Mouse (Mus musculus) neural tube, embryonic 13.5 days (tissue): ENCODE measurements around the gene Robo1. TPM values are rescaled to one million over a fixed set of nuclear protein-coding genes. Genes with fewer than 3 reads are reported as not detected.

Source experiments
- ATAC-seq: fragments of 200-750 bp; cut with Nextera tagmentation; 2 replicates; pipeline ENCODE4 v1.8.0; 2017; ENCODE audit warnings: low read depth, mild to moderate bottlenecking, moderate TSS enrichment, moderate library complexity
- H3K27ac ChIP-seq: fragments of 300-500 bp; sonication (generic); replicated peaks from 2 replicates; pipeline ENCODE4 v1.5.1; 2015; ENCODE audit warnings: moderate library complexity, mild to moderate bottlenecking, inconsistent platforms
- H3K27me3 ChIP-seq: fragments of 300-500 bp; sonication (generic); 2 replicates; pipeline ENCODE4 v1.6.1; 2015; ENCODE audit warnings: mild to moderate bottlenecking, inconsistent platforms
- H3K36me3 ChIP-seq: fragments of 300-500 bp; sonication (generic); 2 replicates; pipeline ENCODE4 v1.6.1; 2015; ENCODE audit warnings: mild to moderate bottlenecking, inconsistent platforms
- H3K4me1 ChIP-seq: fragments of 300-500 bp; sonication (generic); replicated peaks from 2 replicates; pipeline ENCODE4 v1.6.1; 2015; ENCODE audit warnings: inconsistent platforms
- H3K4me2 ChIP-seq: fragments of 300-500 bp; sonication (generic); 2 replicates; pipeline ENCODE4 v1.6.1; 2015; ENCODE audit warnings: inconsistent platforms, mild to moderate bottlenecking, moderate library complexity
- H3K4me3 ChIP-seq: fragments of 300-500 bp; sonication (generic); 2 replicates; pipeline ENCODE4 v1.5.1; 2015; ENCODE audit warnings: mild to moderate bottlenecking, inconsistent platforms
- H3K9ac ChIP-seq: fragments of 300-500 bp; sonication (generic); 2 replicates; pipeline ENCODE4 v1.6.1; 2015; ENCODE audit warnings: moderate library complexity, mild to moderate bottlenecking, inconsistent platforms
- H3K9me3 ChIP-seq: fragments of 300-500 bp; sonication (generic); 2 replicates; pipeline ENCODE4 v1.6.1; 2016; ENCODE audit warnings: inconsistent platforms
- WGBS: fragments of 180-500 bp; shearing (Covaris S2); methylation state at CpG from one replicate; pipeline ENCODE4 v1.1.7; 2015; 5-methylcytosine and 5-hydroxymethylcytosine counted together
- polyA plus RNA-seq: library from polyadenylated mRNA; unstranded; fragments of >200 nt; fragmentation: Nextera tagmentation; extraction: Ambion mirVana; gene quantifications from 2 replicates; pipeline ENCODE4 v1.2.1, GENCODE M21; 2015

The Robo1 gene
- polyA plus RNA-seq, 1 experiment from 2014 or later, result 44.1 TPM

DNA sequence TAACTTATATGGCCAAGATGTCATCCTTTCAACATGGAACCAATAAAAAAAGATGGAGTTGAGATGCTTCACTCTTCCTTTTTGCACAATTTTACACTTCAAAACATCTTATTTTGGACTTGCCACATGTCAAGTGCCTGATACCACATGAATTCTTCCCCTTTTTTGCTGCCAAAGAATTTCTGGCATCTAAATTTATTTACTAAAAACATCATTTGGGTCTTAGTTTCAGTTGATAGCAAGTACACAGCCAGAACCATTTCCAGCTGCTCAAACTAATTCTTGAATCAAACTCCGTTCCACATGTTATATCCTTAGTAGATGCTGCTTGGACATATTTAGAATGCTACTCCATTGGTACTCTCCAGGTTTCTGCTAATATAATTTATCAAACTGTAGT lies 267.1 kb downstream of the Robo1 start:
- WGBS, result 94% methylated on average over 1 of the region's 1 CpGs
- Histone ChIP-seq H3K9ac (no peak overlapping the region), H3K27ac (no peak overlapping the region), H3K4me1 (no peaks in the 10 kb centered on the region; the same call in 1 of the 2 replicates), H3K36me3 (no peaks in the 10 kb centered on the region), H3K4me3 (no peak overlapping the region), H3K9me3 (no peaks in the 10 kb centered on the region), H3K4me2 (no peak overlapping the region), H3K27me3 (no peaks in the 10 kb centered on the region)
- no peak for ATAC-seq

DNA sequence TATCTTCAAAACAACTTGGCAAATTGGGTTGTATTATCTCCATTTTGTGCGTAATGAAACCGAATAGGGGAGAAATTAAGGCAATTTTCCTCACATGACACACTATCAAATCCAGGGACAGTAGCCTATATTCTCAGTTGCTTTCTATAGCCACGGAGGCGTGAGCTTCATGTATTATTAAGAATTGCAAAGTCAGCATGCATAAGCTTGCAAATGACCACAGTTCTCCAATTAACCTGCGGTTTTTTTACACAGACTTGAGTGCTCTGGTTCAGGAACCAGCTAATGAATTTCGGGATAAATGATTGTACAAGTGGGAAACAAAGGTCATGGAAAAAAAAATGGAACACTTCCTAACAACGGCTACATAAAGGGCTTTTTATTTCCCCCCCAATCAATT lies 268.9 kb downstream of the Robo1 start:
- Histone ChIP-seq H3K9me3 (no peaks in the 10 kb centered on the region), H3K4me2 (no peak overlapping the region), H3K36me3 (no peaks in the 10 kb centered on the region), H3K4me3 (no peak overlapping the region), H3K9ac (no peak overlapping the region), H3K27me3 (no peaks in the 10 kb centered on the region), H3K4me1 (no peaks in the 10 kb centered on the region; the same call in 1 of the 2 replicates), H3K27ac (no peak overlapping the region)
- ATAC-seq, result no peak
- 58% methylated on average over 7 of the region's 7 CpGs for whole genome bisulfite sequencing

DNA sequence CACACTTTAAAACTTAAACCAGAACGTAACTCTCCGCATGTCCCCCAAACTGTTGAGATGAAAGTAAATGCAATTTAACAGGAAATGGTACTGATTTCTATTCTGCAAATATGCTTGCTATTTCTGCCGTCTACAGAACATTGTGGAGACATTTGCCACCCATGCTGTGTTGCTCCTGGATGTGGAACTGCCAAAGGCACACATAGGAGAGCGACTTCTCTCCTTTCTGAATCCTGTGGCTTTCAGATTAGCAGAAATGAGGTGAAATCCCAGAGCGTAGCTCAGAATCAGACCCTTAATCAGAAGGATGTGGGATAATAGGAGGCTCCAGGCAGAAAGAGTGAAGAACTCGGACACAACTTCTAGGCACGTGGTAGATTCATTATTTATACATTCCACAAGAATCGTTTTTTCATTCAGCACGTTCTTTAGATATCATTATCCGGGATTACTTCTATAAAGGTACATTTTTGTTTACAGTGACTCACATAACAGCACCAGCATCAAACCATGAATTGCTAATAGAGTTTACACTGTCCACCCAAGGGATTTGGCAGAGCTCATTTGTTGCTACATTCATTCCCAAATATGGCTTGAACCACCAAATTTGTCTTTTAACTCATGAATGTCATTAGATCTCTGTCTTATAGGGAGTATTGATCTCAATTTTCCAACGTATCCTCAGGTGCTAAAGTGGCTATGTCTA lies 276.5 kb downstream of the Robo1 start:
- no peak for ATAC-seq

DNA sequence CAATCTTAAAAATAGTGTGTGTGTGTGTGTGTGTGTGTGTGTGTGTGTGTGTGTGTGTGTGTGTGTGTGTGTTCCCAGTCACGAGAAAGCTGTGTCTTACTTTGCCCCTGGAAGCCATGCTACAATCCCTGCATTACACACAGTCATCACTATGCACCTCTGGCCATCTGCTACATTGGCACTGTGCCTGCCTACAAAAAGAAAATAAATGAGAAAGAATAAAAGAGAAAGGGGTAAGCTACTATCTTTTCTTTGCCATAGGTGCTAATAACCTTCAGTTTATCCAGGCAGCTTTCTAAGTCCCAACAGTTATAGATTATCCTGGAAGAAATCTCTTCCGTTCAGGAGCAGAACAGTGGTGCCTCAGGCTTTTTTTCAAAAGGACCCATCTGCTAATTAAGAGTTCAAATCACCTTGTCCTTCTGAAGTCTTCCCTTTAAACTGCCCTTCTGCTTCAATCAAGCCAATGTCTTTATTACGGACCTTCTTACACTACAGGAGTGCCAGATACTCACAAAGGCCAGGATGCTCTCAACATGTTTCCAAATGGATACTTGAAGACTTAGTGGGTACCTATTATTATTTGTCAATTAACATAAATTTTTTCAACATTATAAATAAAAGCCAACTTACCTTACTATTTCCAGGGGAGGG lies 277.2 kb downstream of the Robo1 start:
- 26% methylated on average over 3 of the region's 3 CpGs for WGBS
- no peak overlapping the region for H3K4me3 ChIP-seq
- ATAC-seq, result peak; percentile 78; the same call in 1 of the 2 replicates
- H3K36me3 ChIP-seq, result no peaks in the 10 kb centered on the region
- peak overlapping the region; percentile 64; the same call in 1 of the 2 replicates for H3K27ac ChIP-seq
- no peak overlapping the region for H3K4me2 ChIP-seq
- H3K9me3 ChIP-seq, result no peaks in the 10 kb centered on the region
- H3K4me1 ChIP-seq, result peaks cover 20% of the 10 kb centered on the region
- no peak overlapping the region for H3K9ac ChIP-seq
- no peaks in the 10 kb centered on the region for H3K27me3 ChIP-seq

More for the DNA sequence above, 276.5 kb downstream of the Robo1 start:
- peaks cover 20% of the 10 kb centered on the region for H3K4me1 ChIP-seq
- H3K4me3 ChIP-seq, result no peak overlapping the region
- H3K36me3 ChIP-seq, result no peaks in the 10 kb centered on the region
- peak overlapping the region; percentile 64 for H3K27ac ChIP-seq
- H3K27me3 ChIP-seq, result no peaks in the 10 kb centered on the region
- H3K9me3 ChIP-seq, result no peaks in the 10 kb centered on the region
- no peak overlapping the region for H3K9ac ChIP-seq
- no peak overlapping the region for H3K4me2 ChIP-seq
- WGBS, result 66% methylated on average over 11 of the region's 11 CpGs

DNA sequence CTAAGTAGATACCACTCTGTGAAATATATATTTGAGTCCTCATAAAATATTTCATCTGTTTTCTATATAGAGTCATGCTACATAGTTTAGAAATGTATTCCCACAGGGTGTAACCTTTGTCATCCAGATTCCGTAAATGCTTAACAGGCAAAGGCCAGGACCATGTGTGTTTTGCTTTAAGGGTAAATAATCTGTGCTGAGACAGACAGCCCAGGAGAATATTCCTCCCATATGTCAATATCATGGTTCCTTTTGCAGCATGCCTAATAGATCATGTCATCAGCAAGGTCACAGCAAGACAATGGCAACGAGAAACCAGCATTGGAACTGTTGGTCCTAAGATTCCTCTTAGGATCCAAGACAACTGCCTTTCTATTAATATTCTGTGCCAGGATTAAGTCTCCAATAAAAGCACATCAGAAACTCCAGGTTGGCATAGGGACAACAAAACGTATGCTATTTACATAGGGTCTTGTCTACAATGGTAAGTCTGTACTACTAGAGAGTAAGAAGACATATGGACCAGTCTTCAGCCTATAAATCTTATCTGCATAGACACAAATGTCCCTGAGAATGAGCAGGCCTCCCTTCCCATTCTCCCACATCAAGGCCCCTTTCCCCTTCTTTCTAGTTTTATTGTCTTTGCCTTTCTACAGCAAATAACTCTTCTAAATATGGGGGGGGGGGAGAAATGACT lies 279.4 kb downstream of the Robo1 start:
- WGBS, result 30% methylated on average over 3 of the region's 3 CpGs
- H3K27me3 ChIP-seq, result no peaks in the 10 kb centered on the region
- H3K4me2 ChIP-seq, result no peak overlapping the region
- H3K9me3 ChIP-seq, result no peaks in the 10 kb centered on the region
- H3K27ac ChIP-seq, result no peak overlapping the region
- no peak for ATAC-seq
- H3K36me3 ChIP-seq, result no peaks in the 10 kb centered on the region
- H3K4me1 ChIP-seq, result peaks cover 20% of the 10 kb centered on the region
- no peak overlapping the region for H3K9ac ChIP-seq
- no peak overlapping the region for H3K4me3 ChIP-seq

DNA sequence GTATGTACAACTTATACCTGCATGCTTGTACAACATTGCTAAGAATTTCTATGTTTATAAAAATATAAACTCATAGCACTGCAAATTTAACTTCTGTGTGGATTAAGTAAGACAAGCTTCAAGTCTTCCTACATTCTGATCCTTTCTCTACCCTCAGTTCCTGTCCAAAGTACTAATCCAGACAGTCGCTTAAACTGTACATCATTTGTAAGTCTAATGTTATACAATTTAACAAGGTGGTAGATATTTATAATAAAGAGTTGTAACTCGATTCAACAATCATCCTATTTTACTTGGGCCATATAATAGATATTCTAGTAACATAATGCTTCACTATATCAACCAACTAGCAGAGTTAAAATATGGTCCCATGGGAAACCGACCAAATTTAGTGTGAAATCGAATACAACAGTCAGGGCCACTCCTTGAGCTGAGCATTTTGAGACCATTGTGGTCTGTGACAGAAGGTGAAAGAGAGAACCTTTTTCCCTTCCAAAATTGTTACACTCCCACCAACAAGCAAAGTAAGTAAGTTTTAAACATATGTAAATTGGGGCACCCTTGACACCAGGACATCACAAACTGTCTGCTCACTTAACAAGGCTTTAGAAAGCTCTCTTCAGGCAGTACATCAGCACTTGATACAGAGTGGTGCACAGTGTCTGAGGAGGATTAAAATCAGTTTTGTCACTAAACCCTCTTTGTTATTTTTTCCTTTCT lies 295.5 kb downstream of the Robo1 start:
- H3K9me3 ChIP-seq, result no peaks in the 10 kb centered on the region
- H3K27me3 ChIP-seq, result no peaks in the 10 kb centered on the region
- H3K27ac ChIP-seq, result no peak overlapping the region
- no peak overlapping the region for H3K9ac ChIP-seq
- ATAC-seq, result no peak
- no peak overlapping the region for H3K4me3 ChIP-seq
- WGBS, result 36% methylated on average over 4 of the region's 4 CpGs
- H3K4me2 ChIP-seq, result no peak overlapping the region
- H3K36me3 ChIP-seq, result no peaks in the 10 kb centered on the region
- H3K4me1 ChIP-seq, result no peaks in the 10 kb centered on the region; the same call in 1 of the 2 replicates

DNA sequence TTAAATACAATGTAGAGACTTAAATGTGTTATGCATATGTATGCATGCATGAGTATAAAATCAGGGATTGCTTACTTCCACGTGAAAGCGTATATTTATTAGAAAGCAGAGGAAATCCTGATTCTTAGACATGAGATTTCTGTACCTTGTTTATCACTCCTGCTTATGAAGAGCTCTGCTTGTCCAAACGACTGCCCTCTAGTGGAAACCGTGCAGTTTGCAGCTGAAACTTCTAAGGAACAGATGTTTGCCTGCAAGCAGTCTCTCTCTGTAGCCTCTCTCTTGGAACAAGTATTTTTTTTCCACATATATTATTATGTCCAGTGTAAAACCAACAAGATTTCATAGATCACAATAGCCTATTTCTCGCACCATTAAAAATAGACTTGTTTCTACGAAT lies 297.0 kb downstream of the Robo1 start:
- Histone ChIP-seq H3K4me2 (no peak overlapping the region), H3K4me1 (no peaks in the 10 kb centered on the region; the same call in 1 of the 2 replicates), H3K36me3 (no peaks in the 10 kb centered on the region), H3K9me3 (no peaks in the 10 kb centered on the region), H3K27ac (no peak overlapping the region), H3K27me3 (no peaks in the 10 kb centered on the region), H3K9ac (no peak overlapping the region), H3K4me3 (no peak overlapping the region)
- no peak for ATAC-seq
- WGBS, result 22% methylated on average over 6 of the region's 6 CpGs

DNA sequence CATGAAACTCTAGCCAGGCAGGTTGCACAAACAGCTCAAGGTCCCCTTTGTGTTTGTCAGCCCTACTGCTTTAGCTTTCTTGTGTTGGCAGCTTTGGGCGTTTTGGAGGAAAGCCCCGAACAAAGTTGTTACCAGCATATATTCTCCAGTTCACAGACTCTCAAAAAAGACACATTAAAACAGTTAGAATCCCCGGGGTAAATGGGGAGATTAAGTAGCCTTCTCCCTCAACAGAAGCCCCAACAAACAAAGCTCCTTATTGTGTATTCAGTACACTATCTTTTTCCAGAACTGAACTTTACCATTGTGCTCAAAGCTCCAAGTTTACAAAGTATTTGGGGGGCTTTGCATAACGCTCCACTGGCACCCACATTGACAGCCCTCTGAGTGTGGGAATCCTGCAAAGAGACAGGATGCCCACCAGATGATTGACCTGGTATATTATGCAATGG lies 302.6 kb downstream of the Robo1 start:
- Histone ChIP-seq H3K9me3 (no peaks in the 10 kb centered on the region), H3K9ac (no peak overlapping the region), H3K4me3 (no peak overlapping the region), H3K36me3 (no peaks in the 10 kb centered on the region), H3K27me3 (no peaks in the 10 kb centered on the region), H3K4me2 (no peak overlapping the region), H3K4me1 (peaks cover 3% of the 10 kb centered on the region; the same call in 1 of the 2 replicates), H3K27ac (no peak overlapping the region)
- WGBS, result 18% methylated on average over 4 of the region's 4 CpGs
- ATAC-seq, result peak; percentile 74

DNA sequence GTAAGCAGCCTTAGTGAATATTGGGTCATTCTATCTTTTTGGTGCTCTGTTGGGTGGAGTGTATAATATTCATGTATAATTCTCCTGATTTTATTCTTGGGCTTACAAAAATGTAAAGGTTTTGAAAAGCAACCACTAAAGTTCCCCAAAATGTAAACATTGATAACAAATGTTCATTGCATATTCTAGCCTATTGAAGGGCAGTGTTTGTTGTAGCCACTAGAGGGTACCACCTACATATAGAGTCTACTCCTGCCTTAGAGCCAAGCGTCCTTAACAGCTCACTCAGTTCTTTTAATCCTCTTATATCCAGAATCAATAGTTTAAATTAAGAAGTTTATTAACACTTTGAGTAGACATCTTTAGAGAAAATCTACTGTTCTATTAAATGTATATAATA lies 306.8 kb downstream of the Robo1 start:
- Histone ChIP-seq H3K27ac (no peak overlapping the region), H3K4me3 (no peak overlapping the region), H3K27me3 (no peaks in the 10 kb centered on the region), H3K9me3 (no peaks in the 10 kb centered on the region), H3K9ac (no peak overlapping the region), H3K4me2 (no peak overlapping the region), H3K4me1 (peaks cover 3% of the 10 kb centered on the region; the same call in 1 of the 2 replicates), H3K36me3 (no peaks in the 10 kb centered on the region)
- WGBS, result 0% methylated on average over 1 of the region's 1 CpGs
- no peak for ATAC-seq

DNA sequence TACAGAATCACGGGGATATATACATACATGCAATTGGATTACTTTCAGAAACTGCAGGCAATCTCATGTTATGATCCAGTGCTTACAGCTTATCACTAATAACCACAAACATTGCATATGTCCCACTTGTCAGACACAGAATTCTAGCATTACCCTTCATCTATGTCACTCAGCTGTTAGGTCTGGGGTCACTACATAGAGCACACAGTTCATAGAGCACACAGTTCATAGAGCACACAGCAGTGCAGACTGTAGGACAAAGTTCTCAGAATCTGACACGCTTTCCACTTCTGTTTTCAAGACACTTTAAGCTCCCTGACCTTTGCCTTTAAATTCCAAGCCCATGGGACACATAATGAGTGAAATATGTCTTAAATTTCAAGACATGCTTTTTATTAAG lies 307.3 kb downstream of the Robo1 start:
- 64% methylated on average over 2 of the region's 2 CpGs for WGBS
- Histone ChIP-seq H3K27me3 (no peaks in the 10 kb centered on the region), H3K4me1 (peaks cover 7% of the 10 kb centered on the region; the same call in 1 of the 2 replicates), H3K36me3 (no peaks in the 10 kb centered on the region), H3K9me3 (no peaks in the 10 kb centered on the region), H3K9ac (no peak overlapping the region), H3K27ac (no peak overlapping the region), H3K4me3 (no peak overlapping the region), H3K4me2 (no peak overlapping the region)
- ATAC-seq, result no peak

DNA sequence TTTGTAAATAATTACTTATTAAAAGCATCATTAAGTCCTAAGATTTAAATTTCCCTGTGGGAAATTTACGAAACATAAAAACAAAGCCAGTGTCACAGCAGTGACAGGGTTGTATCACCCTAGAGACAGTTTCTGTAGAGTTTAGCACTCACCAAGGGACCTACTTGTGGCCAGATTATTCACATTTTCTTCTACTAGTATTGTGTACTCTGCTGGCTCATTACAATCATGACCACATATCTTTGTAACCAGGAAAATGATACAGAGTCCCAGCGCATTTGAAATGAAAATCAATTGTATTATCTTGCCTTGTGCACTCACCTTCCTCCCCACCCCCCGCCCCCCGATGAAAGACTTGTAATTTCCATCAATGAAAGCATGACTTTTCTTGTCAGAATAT lies 314.3 kb downstream of the Robo1 start:
- no peak for ATAC-seq
- H3K36me3 ChIP-seq, result no peaks in the 10 kb centered on the region

DNA sequence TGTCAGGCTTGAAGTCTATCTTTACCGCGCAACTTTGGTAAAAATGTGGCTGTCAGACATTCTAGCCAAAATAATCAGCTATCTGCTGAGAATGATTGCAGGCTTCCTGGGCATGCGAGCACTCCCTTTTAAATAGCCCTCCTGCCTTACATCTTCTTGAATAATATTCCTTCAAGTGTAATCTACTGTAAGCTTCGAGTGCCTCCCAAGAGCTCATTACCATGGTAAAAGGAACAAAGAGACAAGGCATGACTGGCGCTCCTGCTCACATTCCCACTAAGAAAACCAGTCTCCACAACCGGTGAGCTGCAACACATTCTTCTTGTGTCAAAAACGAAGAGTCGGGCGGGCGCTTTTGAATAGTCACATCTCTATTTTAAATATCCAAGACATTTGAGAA lies 314.8 kb downstream of the Robo1 start:
- 58% methylated on average over 10 of the region's 10 CpGs for WGBS
- H3K4me2 ChIP-seq, result no peak overlapping the region
- H3K4me1 ChIP-seq, result peaks cover 15% of the 10 kb centered on the region
- H3K27me3 ChIP-seq, result no peaks in the 10 kb centered on the region
- H3K36me3 ChIP-seq, result no peaks in the 10 kb centered on the region
- H3K9me3 ChIP-seq, result no peaks in the 10 kb centered on the region
- no peak for ATAC-seq
- no peak overlapping the region for H3K27ac ChIP-seq
- no peak overlapping the region for H3K9ac ChIP-seq
- H3K4me3 ChIP-seq, result no peak overlapping the region

More for the DNA sequence above, 314.3 kb downstream of the Robo1 start:
- Histone ChIP-seq H3K9me3 (no peaks in the 10 kb centered on the region), H3K4me3 (no peak overlapping the region), H3K27me3 (no peaks in the 10 kb centered on the region), H3K4me1 (peaks cover 15% of the 10 kb centered on the region), H3K9ac (no peak overlapping the region), H3K4me2 (no peak overlapping the region), H3K27ac (no peak overlapping the region)
- 63% methylated on average over 4 of the region's 4 CpGs for WGBS
